Mouse (Mus musculus) CD8-positive naive resting alpha-beta T cell, adult 2 months (primary cell): ENCODE data around the gene Zfp282.
A peak's percentile ranks its signal among the peaks of the same experiment; 100 is the strongest.

Experiments
- DNase-seq, 2 experiments: peaks; one replicate each; pipeline ENCODE4 v3.0.0; 2022; ENCODE audit warnings: low read depth in 2 of 2, low spot score in 2 of 2

The Zfp282 gene

GRCm38 (mm10) chr6:47899416-47899815 lies 22.4 kb downstream of the Zfp282 start:
- no peak for DNase-seq

- DNase-seq = no peak
Measured at GRCm38 (mm10) chr6:47903587-47903986, 26.6 kb downstream of the Zfp282 start.

GRCm38 (mm10) chr6:47904361-47904760 lies 27.4 kb downstream of the Zfp282 start:
- no peak for DNase-seq

GRCm38 (mm10) chr6:47904917-47905695 lies 28.1 kb downstream of the Zfp282 start:
- DNase-seq = no peak

- DNase-seq = no peak
Measured at GRCm38 (mm10) chr6:47906326-47906725, 29.3 kb downstream of the Zfp282 start.

- DNase-seq = no peak
Measured at GRCm38 (mm10) chr6:47909007-47909406, 32.0 kb downstream of the Zfp282 start.

GRCm38 (mm10) chr6:47911650-47912049 lies 34.6 kb downstream of the Zfp282 start:
- DNase-seq = no peak

- no peak for DNase-seq
Measured at GRCm38 (mm10) chr6:47912991-47913390, 36.0 kb downstream of the Zfp282 start.

- DNase-seq = no peak
Measured at GRCm38 (mm10) chr6:47917051-47917450, 40.0 kb downstream of the Zfp282 start.

GRCm38 (mm10) chr6:47918768-47919274 lies 41.8 kb downstream of the Zfp282 start:
- DNase-seq = no peak

- no peak for DNase-seq
Measured at GRCm38 (mm10) chr6:47919646-47920446, 42.8 kb downstream of the Zfp282 start.

GRCm38 (mm10) chr6:47920447-47921340 lies 43.7 kb downstream of the Zfp282 start, which contains the start of gene Zfp212:
Zfp212 (plus strand) TSS chr6:47920476.
- peak; percentile 78 to 85 for DNase-seq

- DNase-seq = no peak
Measured at GRCm38 (mm10) chr6:47942461-47942860, 65.5 kb downstream of the Zfp282 start.

GRCm38 (mm10) chr6:47943021-47943691 lies 66.2 kb downstream of the Zfp282 start:
- DNase-seq = peak; percentile 40 to 46

GRCm38 (mm10) chr6:47943721-47944120 lies 66.7 kb downstream of the Zfp282 start:
- no peak for DNase-seq

- no peak for DNase-seq
Measured at GRCm38 (mm10) chr6:47947388-47947787, 70.4 kb downstream of the Zfp282 start.

GRCm38 (mm10) chr6:47953191-47953726 lies 76.3 kb downstream of the Zfp282 start, which contains the start of gene Zfp956:
Zfp956 (plus strand) TSS chr6:47953390.
- DNase-seq = peak; percentile 89 to 94

GRCm38 (mm10) chr6:47954425-47954824 lies 77.4 kb downstream of the Zfp282 start:
- DNase-seq = no peak

- no peak for DNase-seq
Measured at GRCm38 (mm10) chr6:47957816-47958215, 80.8 kb downstream of the Zfp282 start.
